Mouse (Mus musculus): ENCODE results near the gene Olfr1228. TPM values are rescaled to one million over a fixed set of nuclear protein-coding genes. Genes with fewer than 3 reads are reported as not detected.

Gene Olfr1228
- total RNA-seq (2021) = not detected
- long read RNA-seq, experiment 1 = 0 reads
- long read RNA-seq, experiment 2 = 0 reads

DNA sequence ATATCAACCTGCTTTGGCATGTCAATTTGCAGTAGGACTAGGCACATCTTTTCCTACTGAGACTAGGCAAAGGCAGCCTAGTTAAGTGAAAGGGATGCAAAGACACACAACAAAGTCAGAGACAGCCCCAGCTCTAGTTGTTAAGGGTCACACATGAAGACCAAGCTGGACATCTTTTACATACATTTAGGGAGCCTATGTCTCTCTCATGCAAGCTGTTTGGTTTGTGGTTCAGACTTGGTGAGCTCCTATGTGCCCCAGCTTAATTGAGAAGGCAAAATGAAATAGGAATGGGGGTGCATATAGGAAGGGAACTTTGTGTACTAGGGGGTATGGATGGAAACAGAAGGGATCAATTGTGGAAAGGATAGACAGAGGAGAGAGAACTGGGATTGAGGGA, at the start of gene Olfr1228:
Olfr1228 (minus strand) TSS at position 101 of the 400 bp plus-strand sequence.
- intact Hi-C loops (cut with DNase I; ENCODE audit: low total_unique reads) = no loop called here

DNA sequence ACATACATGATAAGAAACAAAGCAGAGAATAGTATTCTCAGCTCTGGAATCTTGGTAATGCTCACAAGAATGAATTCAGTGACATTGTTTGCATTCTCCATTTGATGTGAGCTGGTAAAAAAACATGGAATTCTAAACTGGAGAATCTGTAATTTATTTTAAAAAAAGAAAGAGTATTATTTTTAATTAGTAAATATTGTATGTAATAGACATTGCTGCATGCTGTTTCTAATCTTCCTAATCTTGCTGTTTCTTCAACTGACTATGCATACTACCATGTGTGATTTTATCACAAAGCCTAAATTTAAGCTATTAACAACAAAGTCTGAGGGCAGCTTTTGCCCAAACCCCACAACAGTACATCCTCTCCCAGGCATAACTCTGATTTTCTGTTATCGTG, 43.3 kb upstream of the Olfr1228 start, which contains the start of gene Olfr1230:
Olfr1230 (minus strand) TSS at position 101 of the 400 bp plus-strand sequence.
- DNase-seq = no peak
- intact Hi-C loops (cut with DNase I; ENCODE audit: low total_unique reads) = no loop called here

More for the DNA sequence above, at the start of gene Olfr1228:
- DNase-seq = no peak

DNA sequence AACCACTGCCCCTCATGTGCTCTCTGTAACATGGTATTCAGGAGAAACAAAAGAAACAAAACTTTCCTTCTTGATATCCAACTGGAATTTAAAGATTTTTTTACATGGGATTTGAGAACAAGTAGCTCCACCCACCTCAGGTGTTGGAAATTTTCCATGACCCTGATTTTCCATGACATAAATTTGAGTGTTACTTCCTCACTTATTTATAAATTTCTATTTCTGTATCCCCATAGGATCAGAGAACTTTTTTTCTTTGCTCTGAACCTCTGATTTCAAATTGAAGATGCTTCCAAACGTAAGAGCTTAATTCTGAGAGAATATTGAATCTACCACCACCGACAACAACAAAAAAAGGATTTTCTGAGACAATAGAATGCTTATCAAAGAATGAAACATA, 34.1 kb upstream of the Olfr1228 start, which contains the start of gene Olfr1229:
Olfr1229 (minus strand) TSS at position 101 of the 400 bp plus-strand sequence.
- intact Hi-C loops (cut with DNase I; ENCODE audit: low total_unique reads) = no loop called here
- DNase-seq = no peak

GRCm38 (mm10) chr2:89199948-89200347, 53.9 kb downstream of the Olfr1228 start, which contains the start of gene Olfr1226:
TSS of gene Olfr1226 (minus strand) at chr2:89200048.
- intact Hi-C loops (cut with DNase I; ENCODE audit: low total_unique reads) = no loop called here
- DNase-seq = no peak

Other genes starting within 250 kb of the Olfr1228 start
- gene Olfr1215, start 247.1 kb downstream of the Olfr1228 start, total RNA-seq (2021) = not detected
- gene Olfr1216, start 235.7 kb downstream of the Olfr1228 start, total RNA-seq (2021) = not detected
- gene Olfr1217, start 222.0 kb downstream of the Olfr1228 start, total RNA-seq (2021) = not detected
- gene Olfr1218, start 192.9 kb downstream of the Olfr1228 start, total RNA-seq (2021) = not detected
- not detected for gene Olfr1219, start 170.5 kb downstream of the Olfr1228 start, total RNA-seq (2021)
- not detected for gene Olfr1220, start 147.2 kb downstream of the Olfr1228 start, total RNA-seq (2021)
- not detected for gene Olfr1221, start 136.8 kb downstream of the Olfr1228 start, total RNA-seq (2021)
- not detected for gene Olfr1222, start 121.0 kb downstream of the Olfr1228 start, total RNA-seq (2021)
- gene Olfr1223, start 102.5 kb downstream of the Olfr1228 start, total RNA-seq (2021) = not detected
- gene Olfr1224-ps1, start 90.0 kb downstream of the Olfr1228 start, total RNA-seq (2021) = not detected
- not detected for gene Olfr1225, start 79.4 kb downstream of the Olfr1228 start, total RNA-seq (2021)
- gene Olfr1226, start 54.0 kb downstream of the Olfr1228 start, total RNA-seq (2021) = not detected
- gene Olfr1229, start 34.0 kb upstream of the Olfr1228 start, total RNA-seq (2021) = not detected
- gene Olfr1230, start 43.2 kb upstream of the Olfr1228 start, total RNA-seq (2021) = not detected
- gene Olfr1231, start 53.0 kb upstream of the Olfr1228 start, total RNA-seq (2021) = not detected
- gene Olfr1232, start 75.6 kb upstream of the Olfr1228 start, total RNA-seq (2021) = not detected
- gene Olfr1233, start 88.3 kb upstream of the Olfr1228 start, total RNA-seq (2021) = not detected
- gene Olfr1234, start 110.8 kb upstream of the Olfr1228 start, total RNA-seq (2021) = not detected
- not detected for gene Olfr1238, start 155.6 kb upstream of the Olfr1228 start, total RNA-seq (2021)
- gene Olfr1239, start 166.3 kb upstream of the Olfr1228 start, total RNA-seq (2021) = not detected
- not detected for gene Olfr1240, start 188.9 kb upstream of the Olfr1228 start, total RNA-seq (2021)
- not detected for gene Olfr1241, start 233.1 kb upstream of the Olfr1228 start, total RNA-seq (2021)
- not detected for gene Olfr1242, start 244.3 kb upstream of the Olfr1228 start, total RNA-seq (2021)